Mouse (Mus musculus) small intestine, adult 2 months (tissue): ENCODE measurements around the gene Csnk2b.
A peak's percentile ranks its signal among the peaks of the same experiment; 100 is the strongest.

Experiments
- CTCF ChIP-seq: fragments of 200-500 bp; IDR thresholded peaks from 2 replicates; pipeline ENCODE4 v1.5.1; 2012; ENCODE audit warnings: low read depth, mild to moderate bottlenecking, control low read depth, inconsistent platforms, low read length, moderate library complexity, mixed read lengths; ENCODE audit not compliant: insufficient replicate concordance, insufficient read length; ENCODE audit errors: extremely low read depth
- POLR2A ChIP-seq: fragments of 200-500 bp; IDR thresholded peaks from 2 replicates; pipeline ENCODE4 v1.6.1; 2012; ENCODE audit warnings: low read depth, mild to moderate bottlenecking, control low read depth, inconsistent platforms, low read length, moderate library complexity

GRCm38 (mm10) chr17:35115046-35116019 lies 6.5 kb downstream of the Csnk2b start, which contains the start of gene Ly6g5b:
- peak; percentile 42; the same call in 1 of the 2 replicates for TF ChIP-seq CTCF
- no peak for TF ChIP-seq POLR2A
